ENCODE assay signal across 9 mouse cellular contexts in genomic region chr12:86614156-86614555, GRCm38 (mm10).
DNase-seq lines count a peak whose midpoint lies in the region; ATAC-seq lines count a peak whose summit lies in the region.
"Had no signal": no experiment of that assay in that cellular context is flagged by ENCODE, and none has a peak within 500 bp of the region (broad histone marks: within the 10 kb centered on the region; RNA-seq: fewer than 3 reads in every experiment).

No protein-coding gene starts in this region.

- H3K9ac ChIP-seq in neural tube, embryonic 11.5 days (ENCODE audit: low read length): no peak overlapping the region
- H3K9ac ChIP-seq: limb, embryonic 15.5 days had no signal

- H3K4me2 ChIP-seq in neural tube, embryonic 11.5 days (ENCODE audit: low read depth): no peak overlapping the region
- H3K4me2 ChIP-seq: limb, embryonic 15.5 days had no signal

- no peaks in the 10 kb centered on the region for H3K27me3 ChIP-seq in neural tube, embryonic 11.5 days (ENCODE audit: control insufficient read depth, insufficient read depth, low read length)
- H3K27me3 ChIP-seq: limb, embryonic 15.5 days had no signal

- whole genome bisulfite sequencing in neural tube, embryonic 11.5 days: 53% methylated on average over 2 of the region's 2 CpGs

- H3K9me3 ChIP-seq in neural tube, embryonic 11.5 days (ENCODE audit: control insufficient read depth, low read length): no peaks in the 10 kb centered on the region
- H3K9me3 ChIP-seq: limb, embryonic 15.5 days had no signal

- DNase-seq in heart, adult 8-10 months (ENCODE audit: low spot score): peak; percentile 66
- no peak for DNase-seq in heart, postnatal 25 days (ENCODE audit: low spot score)
- DNase-seq in NIH3T3 (ENCODE audit: low read depth): peak; percentile 62
- DNase-seq in cerebellum, postnatal 25 days: peak; percentile 55 to 70
- peak; percentile 33 for DNase-seq in gastrocnemius, postnatal 25 days
- DNase-seq in layer of hippocampus, adult 9-10 months (ENCODE audit: low spot score): peak; percentile 26
- DNase-seq in neural tube, embryonic 11.5 days (ENCODE audit: low spot score): peak; percentile 65
- no peak for DNase-seq in T-cell, adult 2 months (ENCODE audit: low spot score)

- no peak for ATAC-seq in neural tube, embryonic 11.5 days (ENCODE audit: insufficient read depth, low FRiP score, low TSS enrichment)

- no peak overlapping the region for H3K27ac ChIP-seq in neural tube, embryonic 11.5 days (ENCODE audit: low read depth, low read length)
- H3K27ac ChIP-seq: limb, embryonic 15.5 days had no signal

- no peaks in the 10 kb centered on the region for H3K36me3 ChIP-seq in neural tube, embryonic 11.5 days (ENCODE audit: control insufficient read depth, insufficient read depth, low read length)
- H3K36me3 ChIP-seq: limb, embryonic 15.5 days had no signal

- intact Hi-C loops in heart, postnatal 25 days (cut with DNase I): loop anchor here (1.0 to 10.0 kb wide), 4 partner anchors 132 to 749 kb away; no protein-coding TSS in a partner anchor

- H3K4me3 ChIP-seq in neural tube, embryonic 11.5 days (ENCODE audit: low read depth, low read length): no peak overlapping the region
- H3K4me3 ChIP-seq: limb, embryonic 15.5 days had no signal

- H3K4me1 ChIP-seq in neural tube, embryonic 11.5 days (ENCODE audit: control insufficient read depth, insufficient read depth, low read length): no peaks in the 10 kb centered on the region
- H3K4me1 ChIP-seq: limb, embryonic 15.5 days had no signal

Comparison
In these comparisons a context has a peak if more than half of its experiments do, and no peak if none do; other contexts are left out.
1. DNase-seq: peak in heart, adult 8-10 months (single experiment), NIH3T3 (single experiment), cerebellum, postnatal 25 days (2 of 2), gastrocnemius, postnatal 25 days (single experiment), layer of hippocampus, adult 9-10 months (single experiment) and neural tube, embryonic 11.5 days (single experiment); none in heart, postnatal 25 days (single experiment) and T-cell, adult 2 months (single experiment).